Mouse (Mus musculus) stomach, embryonic 14.5 days (tissue): Measurements from ENCODE around the gene Ppp2r2c. TPM values are rescaled to one million over a fixed set of nuclear protein-coding genes. Genes with fewer than 3 reads are reported as not detected.
"Not testable (repeated sequence)": the region's sequence is repeated elsewhere in the genome, so short reads cannot be mapped to it uniquely, and the experiment has no call there.

ENCODE experiments used
- ATAC-seq: fragments of 200-750 bp; cut with Nextera tagmentation; 2 replicates; pipeline ENCODE4 v1.8.0; 2017; ENCODE audit warnings: low read depth, moderate TSS enrichment; ENCODE audit not compliant: insufficient number of reproducible peaks, insufficient read depth, low FRiP score
- H3K27ac ChIP-seq: fragments of 300-500 bp; sonication (generic); 2 replicates; pipeline ENCODE4 v1.5.1; 2014; ENCODE audit warnings: mild to moderate bottlenecking, low read length, moderate library complexity, mixed read lengths
- H3K27me3 ChIP-seq: fragments of 300-500 bp; sonication (generic); 2 replicates; pipeline ENCODE4 v1.6.1; 2014; ENCODE audit warnings: low read length, control low read depth, mixed read lengths; ENCODE audit not compliant: control insufficient read depth, insufficient read depth
- H3K36me3 ChIP-seq: fragments of 300-500 bp; sonication (generic); 2 replicates; pipeline ENCODE4 v1.6.1; 2014; ENCODE audit warnings: mild to moderate bottlenecking, control low read depth, low read length, moderate library complexity, mixed read lengths; ENCODE audit not compliant: control insufficient read depth, insufficient read depth
- H3K4me1 ChIP-seq: fragments of 300-500 bp; sonication (generic); 2 replicates; pipeline ENCODE4 v1.6.1; 2014; ENCODE audit warnings: low read length, control low read depth, mixed read lengths; ENCODE audit not compliant: control insufficient read depth, insufficient read depth
- H3K4me2 ChIP-seq: fragments of 300-500 bp; sonication (generic); replicated peaks from 2 replicates; pipeline ENCODE4 v1.6.1; 2014; ENCODE audit warnings: low read depth, low read length, control low read depth
- H3K4me3 ChIP-seq: fragments of 300-500 bp; sonication (generic); 2 replicates; pipeline ENCODE4 v1.5.1; 2014; ENCODE audit warnings: low read depth, low read length, control low read depth
- H3K9ac ChIP-seq: fragments of 300-500 bp; sonication (generic); replicated peaks from 2 replicates; pipeline ENCODE4 v1.6.1; 2014; ENCODE audit warnings: low read depth, mild to moderate bottlenecking, control low read depth, low read length, moderate library complexity, mixed read lengths
- H3K9me3 ChIP-seq: fragments of 300-500 bp; sonication (generic); 2 replicates; pipeline ENCODE4 v1.6.1; 2016; ENCODE audit warnings: low read depth, low read length, control low read depth; ENCODE audit not compliant: control insufficient read depth
- WGBS: fragments of 180-500 bp; shearing (Covaris S2); extraction: QIAGEN DNeasy Blood & Tissue Kit; methylation state at CpG from one replicate; pipeline ENCODE4 v1.1.7; 2014; 5-methylcytosine and 5-hydroxymethylcytosine counted together
- polyA plus RNA-seq: library from polyadenylated mRNA; unstranded; fragments of >200 nt; fragmentation: Nextera tagmentation; extraction: Ambion mirVana; gene quantifications from 2 replicates; pipeline ENCODE4 v1.2.1, GENCODE M21; 2014

The Ppp2r2c gene
- polyA plus RNA-seq, 1 experiment from 2014 or later: 1.0 TPM

DNA sequence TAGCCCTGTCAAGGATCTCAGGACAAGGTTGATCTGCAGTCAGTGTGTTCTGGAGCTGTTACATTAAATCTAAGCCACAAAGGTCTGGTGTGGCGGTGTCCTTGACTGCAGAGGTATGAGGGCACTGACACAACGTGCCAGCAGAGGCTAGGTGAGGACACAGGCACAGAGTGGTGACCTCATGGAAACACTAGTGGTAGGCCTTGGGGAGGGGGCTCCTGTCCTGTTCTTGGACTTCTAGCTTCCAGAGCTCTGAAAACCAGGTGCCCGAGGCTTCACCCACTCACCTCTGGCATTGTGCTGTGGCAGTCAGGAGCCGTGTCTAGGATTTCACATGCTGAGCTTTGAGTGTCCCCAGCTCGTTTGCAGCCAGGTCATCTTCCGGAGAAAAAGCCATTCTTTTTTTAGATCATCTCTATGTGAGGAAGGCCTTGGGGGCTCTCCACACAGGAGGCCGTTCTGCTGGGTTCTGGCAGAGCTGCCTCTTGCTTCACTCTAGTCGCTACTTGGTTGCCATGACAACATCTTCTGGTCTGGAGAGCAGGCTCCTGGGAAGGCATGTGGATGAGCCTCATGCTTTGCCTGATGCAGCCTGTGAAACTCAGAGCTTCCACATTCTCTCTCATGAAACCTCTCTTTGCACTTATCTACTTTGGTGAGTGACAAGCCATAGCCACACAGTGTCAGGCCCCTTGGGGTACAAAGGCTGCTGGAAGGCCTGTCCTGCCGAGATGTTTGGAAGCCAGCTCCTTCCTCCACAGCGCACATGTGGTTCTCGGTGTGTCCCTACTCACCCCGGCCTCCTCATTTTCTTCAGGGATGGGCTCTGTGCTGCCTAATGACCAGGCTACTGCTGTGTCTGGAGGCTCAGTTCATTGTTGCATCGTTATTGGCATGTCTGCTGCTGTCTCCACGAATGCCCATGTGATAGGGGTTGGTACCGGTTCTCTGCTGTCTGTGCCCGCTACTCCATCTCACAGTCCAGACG is 67.5 kb downstream of the Ppp2r2c start:
- Histone ChIP-seq H3K4me3 (no peak overlapping the region), H3K27me3 (no peaks in the 10 kb centered on the region), H3K9me3 (no peaks in the 10 kb centered on the region), H3K27ac (no peak overlapping the region), H3K4me1 (no peaks in the 10 kb centered on the region), H3K4me2 (no peak overlapping the region), H3K9ac (no peak overlapping the region), H3K36me3 (no peaks in the 10 kb centered on the region)
- WGBS: 68% methylated on average over 17 of the region's 17 CpGs
- no peak for ATAC-seq

DNA sequence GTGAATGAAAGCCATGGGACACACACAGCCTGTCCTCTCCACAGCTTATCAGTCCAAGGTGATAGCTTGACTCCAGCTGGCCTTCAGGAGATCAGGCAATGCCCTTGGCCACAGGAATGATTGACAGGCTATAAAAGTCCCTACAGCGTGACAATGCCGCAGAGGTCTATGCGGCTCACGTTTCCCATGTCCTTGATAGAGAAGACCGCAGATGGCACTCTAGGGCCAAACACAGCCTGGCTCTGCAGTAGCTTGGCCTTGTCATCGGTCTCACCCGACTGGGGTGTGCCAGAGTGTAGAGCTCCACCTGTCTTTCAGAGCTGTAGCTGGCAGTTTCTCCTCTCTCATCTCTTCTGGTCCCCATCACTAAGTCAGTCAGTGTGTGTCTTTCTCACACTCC is 68.2 kb downstream of the Ppp2r2c start:
- Histone ChIP-seq H3K4me1 (no peaks in the 10 kb centered on the region), H3K36me3 (no peaks in the 10 kb centered on the region), H3K4me3 (no peak overlapping the region), H3K9ac (no peak overlapping the region), H3K9me3 (no peaks in the 10 kb centered on the region), H3K4me2 (no peak overlapping the region), H3K27ac (no peak overlapping the region), H3K27me3 (no peaks in the 10 kb centered on the region)
- ATAC-seq: no peak
- WGBS: 73% methylated on average over 7 of the region's 7 CpGs

DNA sequence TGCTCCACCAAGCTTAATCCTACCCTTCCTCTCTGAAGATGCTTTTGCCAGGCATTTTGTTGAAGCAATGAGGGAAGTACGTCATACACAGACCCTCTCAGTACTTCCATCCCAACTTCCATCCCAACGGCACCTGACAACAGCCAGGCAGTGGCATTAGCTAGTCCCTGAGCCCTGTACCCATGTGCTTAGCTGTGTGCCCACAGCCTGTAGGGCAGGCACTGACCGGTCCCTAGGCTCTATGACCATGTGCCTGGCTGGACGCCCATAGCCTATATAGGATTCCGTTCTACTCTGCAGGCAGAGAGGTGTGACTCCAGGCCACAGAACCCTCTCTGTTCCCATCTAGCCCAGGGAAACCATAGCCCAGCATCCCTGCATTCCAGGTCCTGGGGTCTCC is 69.7 kb downstream of the Ppp2r2c start:
- H3K36me3 ChIP-seq: no peaks in the 10 kb centered on the region
- H3K27ac ChIP-seq: no peak overlapping the region
- no peak overlapping the region for H3K4me3 ChIP-seq
- H3K4me1 ChIP-seq: no peaks in the 10 kb centered on the region
- H3K9ac ChIP-seq: no peak overlapping the region
- WGBS: 91% methylated on average over 5 of the region's 5 CpGs
- no peak overlapping the region for H3K4me2 ChIP-seq
- no peak for ATAC-seq
- no peaks in the 10 kb centered on the region for H3K9me3 ChIP-seq
- no peaks in the 10 kb centered on the region for H3K27me3 ChIP-seq

DNA sequence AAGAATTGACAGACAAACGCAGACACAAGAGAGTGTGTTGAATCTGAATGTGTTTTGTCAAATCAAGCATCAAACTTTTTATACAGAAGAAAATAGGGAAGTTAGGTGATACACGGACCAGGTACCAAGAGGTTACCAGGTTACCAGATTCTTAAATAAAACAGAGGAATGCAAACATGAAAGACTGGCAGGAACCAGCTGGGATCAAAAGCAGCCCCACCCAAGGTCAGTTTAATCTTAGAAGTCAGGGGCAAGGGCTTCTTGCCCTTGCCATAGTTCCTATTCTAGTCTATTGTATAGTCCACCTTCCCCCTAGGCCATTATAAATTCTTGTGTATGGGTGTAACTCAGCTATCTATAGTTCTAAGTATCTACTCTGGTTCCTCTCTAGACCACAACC is 70.7 kb downstream of the Ppp2r2c start:
- H3K9ac ChIP-seq, H3K27ac ChIP-seq, ATAC-seq, H3K4me1 ChIP-seq, H3K9me3 ChIP-seq, H3K36me3 ChIP-seq, H3K27me3 ChIP-seq, H3K4me2 ChIP-seq, H3K4me3 ChIP-seq: not testable (repeated sequence)
- WGBS: 65% methylated on average over 2 of the region's 2 CpGs

DNA sequence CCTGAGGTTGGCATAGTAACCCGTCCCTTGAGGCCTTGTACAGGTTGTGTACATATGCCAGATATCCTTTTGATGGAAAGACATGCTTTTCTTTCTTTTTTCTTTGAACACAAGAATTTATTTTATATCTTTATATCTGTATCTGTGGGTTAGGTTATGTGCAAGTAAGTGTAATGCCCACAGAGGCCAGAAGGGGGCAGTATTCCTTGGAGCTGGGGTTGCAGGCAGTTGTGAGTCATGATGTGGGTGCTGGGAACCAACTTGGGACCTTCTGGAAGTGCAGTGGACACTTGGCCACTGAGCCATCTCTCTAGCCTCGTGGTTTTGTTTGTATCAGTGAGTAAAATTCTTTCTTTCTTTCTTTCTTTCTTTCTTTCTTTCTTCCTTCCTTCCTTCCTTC is 74.1 kb downstream of the Ppp2r2c start:
- no peaks in the 10 kb centered on the region for H3K27me3 ChIP-seq
- no peaks in the 10 kb centered on the region for H3K4me1 ChIP-seq
- H3K27ac ChIP-seq: no peak overlapping the region
- no peak overlapping the region for H3K9ac ChIP-seq
- no peak overlapping the region for H3K4me2 ChIP-seq
- WGBS: 87% methylated on average over 2 of the region's 2 CpGs
- ATAC-seq: no peak
- no peak overlapping the region for H3K4me3 ChIP-seq
- H3K36me3 ChIP-seq: no peaks in the 10 kb centered on the region
- H3K9me3 ChIP-seq: no peaks in the 10 kb centered on the region

DNA sequence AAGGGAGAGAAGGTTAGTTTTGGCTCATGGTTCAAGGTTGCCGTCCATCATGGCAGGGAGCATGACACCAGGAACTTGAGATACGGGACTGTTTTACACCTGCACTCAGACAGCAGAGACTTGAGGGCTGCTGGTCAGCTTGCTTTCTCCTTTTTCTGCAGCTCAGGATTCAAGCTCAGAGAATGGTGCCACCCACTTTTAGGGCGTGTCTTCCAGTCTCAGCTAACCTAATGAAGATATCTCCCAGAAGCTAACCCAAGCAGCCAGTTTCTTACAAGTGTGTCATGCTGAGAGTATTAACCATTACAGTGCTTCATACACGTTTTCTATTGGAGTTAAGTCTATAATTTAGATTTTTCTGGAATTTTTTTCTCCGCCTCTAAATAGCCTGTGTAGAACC is 76.2 kb downstream of the Ppp2r2c start:
- no peak for ATAC-seq
- 54% methylated on average over 5 of the region's 5 CpGs for WGBS

DNA sequence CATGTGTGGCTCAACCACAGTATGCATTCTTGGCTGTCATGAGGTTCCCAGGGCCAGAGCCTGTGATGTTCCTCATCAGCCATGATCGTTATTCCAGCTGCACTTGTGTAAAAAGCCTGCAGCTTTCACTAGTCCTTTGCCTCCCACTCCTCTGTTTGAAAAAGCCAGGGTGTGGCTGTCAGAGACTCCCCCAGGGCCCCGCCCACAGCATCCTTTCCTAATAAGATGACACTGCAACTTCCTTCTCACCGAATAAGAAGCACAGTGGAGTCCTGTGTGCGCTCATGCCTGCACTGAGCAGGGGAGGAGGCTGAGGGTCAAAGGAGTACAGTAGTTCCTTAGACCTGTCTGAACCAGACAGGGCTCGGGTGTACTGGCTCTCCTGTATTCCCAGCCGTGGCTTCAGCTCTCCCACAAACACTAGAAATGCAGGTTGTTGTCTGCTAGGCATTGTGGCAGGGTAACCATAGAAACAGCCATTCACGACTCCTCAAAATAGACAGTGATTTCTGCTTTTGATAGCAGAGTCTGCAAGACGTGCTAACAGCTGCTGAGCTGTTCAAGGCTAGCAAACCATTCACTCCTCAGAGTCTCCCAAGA is 76.9 kb downstream of the Ppp2r2c start:
- H3K27me3 ChIP-seq: no peaks in the 10 kb centered on the region
- H3K9ac ChIP-seq: no peak overlapping the region
- H3K27ac ChIP-seq: no peak overlapping the region
- H3K9me3 ChIP-seq: no peaks in the 10 kb centered on the region
- no peak overlapping the region for H3K4me2 ChIP-seq
- H3K4me3 ChIP-seq: no peak overlapping the region
- no peaks in the 10 kb centered on the region for H3K4me1 ChIP-seq
- no peaks in the 10 kb centered on the region for H3K36me3 ChIP-seq
- no peak for ATAC-seq
- WGBS: 47% methylated on average over 8 of the region's 8 CpGs

More for the DNA sequence above, 76.2 kb downstream of the Ppp2r2c start:
- no peaks in the 10 kb centered on the region for H3K27me3 ChIP-seq
- H3K9ac ChIP-seq: no peak overlapping the region
- H3K4me1 ChIP-seq: no peaks in the 10 kb centered on the region
- H3K36me3 ChIP-seq: no peaks in the 10 kb centered on the region
- no peaks in the 10 kb centered on the region for H3K9me3 ChIP-seq
- H3K27ac ChIP-seq: no peak overlapping the region
- no peak overlapping the region for H3K4me3 ChIP-seq
- no peak overlapping the region for H3K4me2 ChIP-seq

DNA sequence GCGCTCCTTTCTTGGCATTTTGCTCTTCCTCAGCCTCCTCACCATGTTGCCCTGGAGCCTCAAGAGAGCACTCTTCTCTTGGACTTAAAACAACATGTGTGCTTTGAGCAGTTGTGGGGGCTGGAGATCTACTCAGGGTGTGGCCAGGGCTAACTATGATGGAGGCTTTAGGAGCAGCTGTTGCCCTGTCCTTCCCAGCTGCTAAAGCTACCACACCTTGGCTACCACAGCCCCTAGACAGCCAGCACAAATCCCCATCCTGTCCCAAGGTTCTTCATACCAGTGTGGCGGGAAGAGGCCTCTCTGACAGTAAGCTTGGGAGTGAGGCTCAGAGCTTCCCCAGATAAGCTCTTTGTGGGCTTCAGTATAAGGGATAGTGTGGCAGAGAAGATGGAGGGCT is 77.4 kb downstream of the Ppp2r2c start:
- Histone ChIP-seq H3K36me3 (no peaks in the 10 kb centered on the region), H3K27me3 (no peaks in the 10 kb centered on the region), H3K27ac (no peak overlapping the region), H3K9me3 (no peaks in the 10 kb centered on the region), H3K9ac (no peak overlapping the region), H3K4me3 (no peak overlapping the region), H3K4me2 (no peak overlapping the region), H3K4me1 (no peaks in the 10 kb centered on the region)
- 85% methylated on average over 2 of the region's 2 CpGs for WGBS
- ATAC-seq: no peak
